Mouse (Mus musculus): ENCODE data around the gene Smarca2.

DNA sequence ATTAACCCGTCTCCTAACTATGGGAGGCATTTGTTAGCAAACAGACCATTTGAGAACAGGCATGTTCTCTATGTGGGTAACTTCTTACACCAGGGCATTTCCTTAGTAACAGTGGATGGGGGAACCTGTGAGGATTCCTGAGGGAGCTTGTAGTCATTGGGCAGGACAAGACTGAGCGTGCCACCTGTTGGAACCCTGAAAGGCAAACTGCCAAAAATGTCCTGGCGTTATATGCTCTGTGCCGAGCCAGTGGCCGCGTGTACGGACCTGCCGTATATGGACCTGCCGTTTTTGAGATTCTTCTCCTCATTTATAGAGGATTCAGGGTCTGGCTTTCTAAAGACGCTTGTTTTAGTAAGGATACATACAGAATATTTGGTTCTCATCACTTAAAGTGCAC lies 141.4 kb downstream of the Smarca2 start:
- TF ChIP-seq CTCF (IDR thresholded peaks at IDR 0.05; ENCODE audit: control insufficient read depth, insufficient read depth, insufficient read length): no peak
- TF ChIP-seq MAX (IDR thresholded peaks at IDR 0.05): no peak
- TF ChIP-seq MYOG (IDR thresholded peaks at IDR 0.05; ENCODE audit: control insufficient read depth, extremely low read depth, insufficient read length): no peak
- no peak for TF ChIP-seq CEBPB (IDR thresholded peaks at IDR 0.05; ENCODE audit: low read depth)
- TF ChIP-seq USF1 (IDR thresholded peaks at IDR 0.05; ENCODE audit: low read depth): no peak
- no peak for TF ChIP-seq MYOD1 (IDR thresholded peaks at IDR 0.05; ENCODE audit: control insufficient read depth, insufficient read length, low read depth)
- no peak for TF ChIP-seq FOSL1 (IDR thresholded peaks at IDR 0.05; ENCODE audit: insufficient read depth, low read length, poor library complexity, severe bottlenecking)
